Mouse (Mus musculus): Measurements from ENCODE around the gene Pcif1. TPM values are rescaled to one million over a fixed set of nuclear protein-coding genes. Genes with fewer than 3 reads are reported as not detected.
"Not testable (repeated sequence)": the region's sequence is repeated elsewhere in the genome, so short reads cannot be mapped to it uniquely, and the experiment has no call there.

Pcif1 gene
- 10 to 100 TPM; 40.5 to 62.8 (median 49.0) TPM for total RNA-seq (2022)

DNA sequence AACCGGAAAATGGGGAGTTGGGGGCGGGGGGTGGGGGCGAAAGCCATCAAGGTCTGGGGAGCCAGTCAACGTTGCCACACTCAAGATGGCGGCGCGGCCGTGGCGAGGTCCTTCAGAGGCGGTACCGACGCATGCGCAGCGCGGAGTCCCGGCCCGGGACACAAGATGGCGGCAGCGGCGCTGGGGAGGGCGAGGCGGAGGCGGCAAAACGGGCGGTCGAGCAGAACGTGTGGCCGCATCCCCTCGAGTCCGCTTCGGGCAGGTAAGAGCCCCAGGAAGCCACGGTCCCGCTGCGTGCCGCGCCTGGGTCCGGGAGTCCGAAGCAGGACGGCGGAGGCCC, at the start of gene Pcif1:
TSS of gene Pcif1 (plus strand) at position 77 of the 340 bp plus-strand sequence.
- peak; percentile 84 to 93 for DNase-seq (ENCODE audit: low spot score in 2 of 2)

DNA sequence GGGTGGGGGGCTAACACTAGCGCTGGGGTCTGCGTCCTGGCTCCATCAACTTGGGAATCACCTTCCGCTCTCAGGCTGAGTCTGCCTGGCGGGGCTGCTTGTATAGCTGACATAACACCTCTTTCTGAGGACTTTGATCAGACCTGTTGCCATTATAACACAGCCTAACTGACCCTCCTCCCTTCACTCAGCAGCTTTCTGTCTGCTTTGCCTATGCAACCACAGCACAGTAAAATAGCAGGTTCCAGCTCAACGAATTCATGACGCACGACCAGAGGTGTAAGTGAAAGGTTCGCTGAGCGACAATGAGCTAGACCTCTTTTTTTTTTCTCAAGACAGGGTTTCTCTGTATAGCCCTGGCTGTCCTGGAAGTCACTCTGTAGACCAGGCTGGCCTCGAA, 48.1 kb upstream of the Pcif1 start:
- no peak for DNase-seq (ENCODE audit: low spot score in 2 of 2)

DNA sequence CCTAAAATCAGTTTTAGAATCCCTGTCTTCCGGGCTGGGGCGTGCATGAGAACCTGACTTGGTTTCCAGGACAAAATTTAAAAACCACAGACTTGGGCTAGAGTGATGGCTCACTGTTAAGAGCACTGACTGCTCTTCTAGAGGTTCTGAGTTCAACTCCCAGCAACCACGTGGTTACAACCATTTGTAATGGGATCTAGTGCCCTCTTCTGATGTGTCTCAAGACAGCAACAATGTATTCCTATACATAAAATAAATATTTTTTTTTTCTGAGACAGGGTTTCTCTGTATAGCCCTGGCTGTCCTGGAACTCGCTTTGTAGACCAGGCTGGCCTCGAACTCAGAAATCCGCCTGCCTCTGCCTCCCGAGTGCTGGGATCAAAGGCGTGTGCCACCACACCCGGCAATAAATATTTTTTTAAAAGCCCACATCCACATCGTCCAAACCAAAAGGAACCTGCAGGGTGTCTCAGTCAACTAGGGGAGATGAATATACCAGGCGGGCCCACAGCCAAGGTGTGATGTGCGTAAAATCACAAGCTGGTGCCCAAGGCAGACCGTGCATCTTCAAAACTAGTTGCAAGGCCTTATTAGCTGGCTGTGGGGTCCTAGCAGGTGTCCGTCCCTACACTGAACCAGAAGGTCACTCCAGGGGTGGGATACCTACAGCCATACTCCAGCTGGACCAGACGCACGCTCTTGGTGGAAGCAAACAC, 46.9 kb upstream of the Pcif1 start:
- DNase-seq (ENCODE audit: low spot score in 2 of 2): no peak

DNA sequence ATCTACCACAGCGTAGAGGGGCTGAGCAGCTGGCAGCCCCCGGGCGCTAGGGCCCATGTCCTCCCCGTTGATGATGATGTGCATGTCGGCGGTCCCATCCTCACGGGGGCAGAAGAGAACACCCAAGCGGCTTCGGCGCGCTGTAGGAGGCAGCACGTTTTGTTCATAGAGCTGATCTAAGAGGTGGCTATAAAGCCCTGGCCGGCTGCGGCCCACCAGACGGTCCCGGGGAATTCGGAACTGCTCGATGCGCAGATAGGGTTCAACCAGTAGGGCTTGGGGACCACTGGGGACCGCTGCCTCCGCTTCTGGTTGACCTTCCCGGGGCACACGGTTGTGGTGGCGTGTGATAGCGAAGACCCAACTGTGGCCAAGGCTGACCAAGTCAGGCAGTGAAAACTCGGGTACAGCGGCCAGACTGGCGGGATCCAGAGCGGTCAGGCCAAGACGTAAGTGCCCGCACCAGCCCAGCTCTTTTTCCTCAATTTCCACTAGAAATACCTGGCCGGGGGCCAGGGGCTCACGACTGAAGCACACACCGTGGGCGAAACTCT, 46.3 kb upstream of the Pcif1 start, which contains the start of gene Ctsa:
TSS of gene Ctsa (plus strand) at position 126 of the 554 bp plus-strand sequence.
- peak; percentile 75 to 80 for DNase-seq (ENCODE audit: low spot score in 2 of 2)

DNA sequence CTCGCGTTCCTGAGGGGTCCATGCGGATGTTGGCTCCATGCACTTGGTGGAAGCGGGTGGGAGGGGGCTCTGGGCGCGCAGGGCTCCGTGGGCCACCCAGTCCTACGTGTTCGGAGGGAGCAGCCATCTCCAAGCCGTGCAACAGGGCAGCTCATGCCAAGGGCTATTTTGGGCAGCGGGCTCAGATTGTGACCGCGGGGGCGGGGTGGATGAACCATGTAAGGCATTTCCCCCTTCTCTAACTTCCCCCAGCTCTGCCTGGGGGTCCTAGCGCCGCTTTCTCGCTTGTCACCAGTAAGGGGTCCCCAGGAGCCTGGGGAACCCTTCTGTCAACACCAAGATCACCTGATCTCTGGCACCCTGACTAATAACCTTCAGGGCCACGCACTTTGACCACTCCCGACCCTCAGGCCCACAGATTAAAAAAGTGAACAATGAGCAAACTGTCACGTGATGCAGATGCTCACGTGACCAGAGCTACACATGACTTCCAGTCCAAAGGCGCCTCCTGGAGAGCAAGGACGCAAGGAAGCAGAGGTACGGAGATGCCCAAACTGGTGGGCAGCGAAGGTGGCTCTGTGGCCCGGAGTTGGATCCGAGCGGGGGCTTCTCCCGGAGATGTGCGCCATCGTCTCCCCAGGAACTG, 45.7 kb upstream of the Pcif1 start, which contains the start of gene Neurl2:
TSS of gene Neurl2 (minus strand) at position 143 of the 646 bp plus-strand sequence.
- peak; percentile 92 to 95 for DNase-seq (ENCODE audit: low spot score in 2 of 2)

DNA sequence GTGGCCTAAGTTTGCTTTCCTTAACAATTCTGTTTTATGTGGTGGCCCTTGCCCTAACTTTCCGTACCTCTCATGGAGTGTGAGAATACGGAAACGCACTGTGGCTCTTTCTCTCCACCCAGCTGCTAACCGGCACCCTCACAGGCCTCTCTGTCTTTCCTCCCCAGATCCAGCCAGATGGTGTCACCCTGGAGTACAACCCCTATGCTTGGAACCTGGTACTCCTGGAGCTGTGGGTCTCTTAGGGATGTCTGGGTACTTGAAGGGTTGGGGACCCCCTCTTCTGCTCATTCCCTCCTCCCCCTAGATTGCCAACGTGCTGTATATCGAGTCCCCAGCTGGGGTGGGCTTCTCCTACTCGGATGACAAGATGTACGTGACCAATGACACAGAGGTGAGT, 44.6 kb upstream of the Pcif1 start:
- DNase-seq (ENCODE audit: low spot score in 2 of 2): no peak

DNA sequence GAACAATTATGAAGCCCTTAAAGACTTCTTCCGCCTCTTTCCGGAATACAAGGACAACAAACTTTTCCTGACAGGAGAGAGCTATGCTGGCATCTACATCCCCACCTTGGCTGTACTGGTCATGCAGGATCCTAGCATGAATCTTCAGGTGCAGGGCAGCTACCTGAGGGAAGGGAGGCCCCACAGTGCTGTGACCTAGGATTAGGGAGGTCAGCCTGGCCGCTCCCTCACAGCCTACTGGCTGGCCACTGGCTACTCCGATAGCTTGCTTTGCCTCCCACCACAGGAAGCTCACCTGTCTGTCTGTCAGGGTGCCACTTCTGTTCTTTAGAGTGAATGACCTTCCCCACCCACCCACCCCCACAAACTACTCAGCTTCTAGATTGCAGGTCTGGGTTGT, 43.9 kb upstream of the Pcif1 start:
- DNase-seq (ENCODE audit: low spot score in 2 of 2): no peak

DNA sequence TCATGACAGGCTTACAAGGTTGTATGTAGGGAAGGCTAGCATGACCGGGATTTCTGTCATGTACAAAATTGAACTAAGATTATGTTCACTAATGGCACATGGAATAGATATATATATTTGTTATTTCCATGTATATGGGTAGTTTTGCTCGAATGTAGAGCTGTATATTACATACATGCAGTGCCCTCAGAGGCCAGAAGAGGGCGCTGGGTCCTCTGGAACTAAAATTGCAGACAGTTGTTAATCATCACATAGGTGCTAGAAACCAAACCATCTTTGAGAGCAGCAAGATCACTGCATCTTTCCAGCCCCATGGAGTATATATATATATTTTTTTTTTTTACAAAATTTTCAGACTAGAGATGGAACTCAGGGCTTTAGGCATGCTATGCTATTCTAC, 33.3 kb upstream of the Pcif1 start:
- no peak for DNase-seq (ENCODE audit: low spot score in 2 of 2)

DNA sequence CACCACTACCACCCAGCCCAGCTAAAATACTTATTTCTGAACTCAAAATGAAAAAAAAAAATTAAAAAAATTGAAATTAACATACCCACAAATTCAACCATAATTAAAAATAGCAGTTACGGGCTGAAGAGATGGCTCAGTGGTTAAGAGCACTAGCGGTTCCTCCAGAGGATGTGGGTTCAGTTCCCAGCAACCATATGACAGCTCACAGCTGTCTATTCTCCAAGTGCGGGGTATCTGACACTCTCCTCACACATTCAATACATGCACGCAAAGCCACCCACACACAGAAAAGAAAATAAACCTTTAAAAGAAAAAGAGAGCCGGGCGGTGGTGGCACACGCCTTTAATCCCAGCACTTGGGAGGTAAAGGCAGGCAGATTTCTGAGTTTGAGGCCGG, 29.0 kb upstream of the Pcif1 start:
- no peak for DNase-seq (ENCODE audit: low spot score in 2 of 2)

DNA sequence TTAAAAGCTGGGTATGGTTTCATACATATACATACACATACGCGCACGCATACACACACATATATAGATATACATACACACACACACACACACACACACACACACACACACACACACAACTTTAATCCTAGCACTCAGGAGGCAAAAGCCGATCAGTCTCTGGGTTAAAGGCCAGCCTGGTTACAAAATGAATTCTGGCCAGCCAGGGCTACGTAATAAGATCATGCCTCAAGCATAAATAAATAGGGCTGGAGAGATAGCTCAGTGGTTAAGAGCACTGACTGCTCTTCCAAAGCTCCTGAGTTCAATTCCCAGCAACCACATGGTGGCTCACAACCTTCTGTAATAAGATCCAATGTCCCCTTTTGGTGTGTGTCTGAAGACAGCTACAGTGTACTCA, 23.5 kb upstream of the Pcif1 start:
- DNase-seq (ENCODE audit: low spot score in 2 of 2): not testable (repeated sequence)

DNA sequence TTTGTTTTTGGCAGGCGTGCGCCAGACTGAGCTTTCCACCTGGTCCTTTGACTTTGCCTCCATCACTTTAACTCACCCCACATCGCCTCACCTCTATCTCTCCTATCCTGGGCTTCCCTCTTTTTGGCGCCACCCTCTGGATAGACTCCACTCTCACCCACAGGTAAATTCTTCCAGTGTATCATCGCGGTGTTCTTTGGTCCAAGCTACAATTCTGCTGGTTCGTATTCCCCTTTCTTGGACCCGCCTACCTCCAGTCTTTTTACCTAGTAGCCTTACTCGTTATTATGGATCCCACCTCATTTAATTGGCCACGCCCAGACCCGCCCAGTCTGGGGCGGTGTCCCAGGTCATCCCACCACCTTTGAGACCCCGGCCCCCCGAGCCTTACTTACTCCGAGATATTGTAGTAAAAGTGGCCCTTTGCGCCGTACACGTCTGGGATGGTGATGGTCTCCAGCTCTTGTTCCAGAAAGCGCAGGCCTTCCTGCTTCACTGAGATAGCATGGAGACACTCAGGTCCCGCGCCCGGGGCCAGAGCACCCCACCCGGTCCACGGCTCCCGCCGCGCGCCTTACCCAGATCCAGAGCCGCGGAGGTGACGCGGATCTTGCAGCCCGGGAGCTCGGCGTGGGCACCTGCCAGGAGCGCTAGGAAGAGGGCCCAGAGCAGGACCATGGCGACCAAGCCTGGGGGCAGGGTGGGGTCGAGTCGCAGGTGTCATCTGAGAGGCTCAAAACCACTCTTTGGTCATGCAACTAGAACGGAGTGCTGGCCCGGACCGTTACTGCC, 22.6 kb upstream of the Pcif1 start:
- DNase-seq (ENCODE audit: low spot score in 2 of 2): no peak

DNA sequence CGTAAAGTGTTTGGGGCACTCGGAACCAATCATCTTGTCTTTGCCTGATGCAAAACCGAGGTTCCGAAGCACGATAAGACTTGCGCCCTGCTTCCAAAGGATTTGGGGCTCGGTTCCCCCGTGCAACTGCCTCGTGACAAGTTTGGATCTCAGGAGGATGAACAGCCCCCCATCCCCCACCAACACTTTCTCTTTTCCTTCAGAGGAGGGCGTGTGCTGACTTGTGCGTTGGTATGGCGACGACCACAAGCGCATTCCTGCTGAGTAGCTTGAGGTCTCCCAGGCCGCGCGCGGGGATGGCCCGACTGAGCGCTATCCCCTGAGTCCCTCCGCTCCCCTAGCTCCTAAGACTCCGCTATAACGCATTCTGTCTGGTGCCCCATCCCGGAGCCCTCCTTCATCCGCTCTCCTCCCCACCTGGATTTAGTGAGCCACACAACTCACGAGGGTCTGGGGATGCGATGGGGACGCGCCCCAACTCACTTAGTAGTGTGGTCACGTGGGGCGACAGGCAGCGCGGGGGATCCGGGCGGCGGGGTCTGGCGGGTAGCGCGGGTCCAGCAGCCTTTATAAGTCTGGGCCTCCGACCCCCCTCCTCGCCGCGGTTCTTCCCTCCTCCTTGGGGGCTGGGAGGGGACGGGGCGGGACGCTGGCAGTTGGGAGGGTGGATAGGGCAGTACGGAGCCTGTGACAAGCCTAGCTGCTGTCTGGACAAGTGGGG, 21.8 kb upstream of the Pcif1 start, which contains the start of gene Pltp:
TSS of gene Pltp (minus strand) at position 611 of the 721 bp plus-strand sequence.
- no peak for DNase-seq (ENCODE audit: low spot score in 2 of 2)

DNA sequence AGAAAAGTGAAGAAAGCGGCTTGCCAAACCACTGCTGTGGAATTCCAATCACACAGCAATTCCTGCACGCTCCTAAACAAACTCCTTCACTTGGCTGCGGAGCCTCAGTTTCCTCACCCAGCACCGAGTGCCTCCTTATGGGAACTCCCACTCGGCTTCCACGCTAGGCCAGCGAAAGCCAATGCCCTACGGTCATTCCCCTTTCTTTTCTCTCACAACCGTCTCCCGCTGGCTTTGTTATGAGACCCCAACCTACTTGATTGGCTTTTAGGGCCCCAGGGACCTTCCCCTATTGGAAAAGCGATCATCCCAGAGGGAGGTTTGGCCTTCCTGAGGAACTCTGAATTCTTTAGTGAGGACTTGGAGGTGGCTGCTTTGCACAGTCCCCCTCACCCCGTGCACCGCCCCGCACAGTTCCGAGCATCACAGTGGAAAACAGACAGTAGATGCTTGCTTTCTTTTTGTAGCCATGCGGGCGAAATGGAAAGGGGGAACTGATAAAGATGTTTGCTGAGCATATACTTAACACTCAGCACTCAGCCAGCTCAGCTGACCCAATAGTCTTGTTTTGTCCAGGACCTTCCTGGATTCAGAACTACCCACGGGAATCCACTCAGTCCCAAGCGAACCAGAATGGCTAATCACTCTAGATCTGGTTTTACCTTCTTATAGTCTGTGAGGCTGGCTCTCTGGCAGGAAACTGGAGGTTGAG, 21.1 kb upstream of the Pcif1 start:
- no peak for DNase-seq (ENCODE audit: low spot score in 2 of 2)

DNA sequence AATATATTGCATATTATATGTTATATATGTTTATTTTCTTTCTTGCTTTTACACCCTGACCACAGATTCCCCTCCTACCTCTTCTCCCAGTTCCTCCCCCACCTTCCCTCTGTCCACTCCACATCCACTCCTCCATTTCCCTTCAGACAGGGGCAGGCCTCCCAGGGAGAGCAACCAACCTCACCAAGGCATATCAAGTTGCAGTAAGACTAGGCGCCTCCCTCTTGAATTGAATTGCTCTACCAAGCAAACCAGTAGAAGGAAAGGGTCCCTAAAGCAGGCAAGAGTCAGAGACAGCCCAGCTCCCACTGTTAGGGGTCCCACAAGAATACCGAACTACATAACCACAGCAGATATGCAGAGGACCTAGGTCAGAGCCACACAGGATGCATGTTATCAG, 19.9 kb upstream of the Pcif1 start:
- DNase-seq (ENCODE audit: low spot score in 2 of 2): no peak

DNA sequence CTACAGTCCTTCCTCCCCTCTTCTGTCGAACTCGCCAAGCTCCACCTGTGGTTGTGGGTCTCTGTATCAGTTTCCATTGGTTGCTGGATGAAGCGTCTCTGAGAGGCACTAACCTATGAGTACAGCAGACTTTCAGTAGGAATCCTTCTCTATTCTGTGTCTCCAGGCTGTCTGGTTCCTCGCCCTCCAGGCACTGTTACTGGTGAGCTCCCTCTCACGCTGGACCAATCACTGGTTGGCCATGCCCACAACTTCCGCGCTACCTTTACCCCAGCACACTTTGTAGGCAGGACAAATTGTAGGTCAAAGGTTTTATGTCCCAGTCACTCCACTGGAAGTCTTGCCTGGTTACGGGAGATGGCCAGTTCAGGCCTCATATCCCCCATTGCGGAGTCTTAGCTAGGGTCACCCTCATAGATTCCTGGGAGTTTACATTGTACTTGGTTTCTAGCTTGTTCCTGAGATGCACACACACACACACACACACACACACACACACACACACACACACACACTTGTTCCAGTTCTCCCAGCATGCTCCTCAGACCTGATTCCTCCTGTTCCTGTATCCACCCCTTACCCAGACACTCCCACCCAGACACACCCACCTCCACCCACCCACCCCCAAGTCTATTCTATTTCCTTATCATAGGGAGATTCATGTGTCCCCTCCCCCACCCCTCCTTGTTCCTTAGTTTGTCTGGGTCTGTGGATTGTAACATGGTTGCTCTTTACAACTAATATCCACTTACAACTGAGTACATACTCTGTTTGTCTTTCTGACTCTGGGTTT, 19.3 kb upstream of the Pcif1 start:
- DNase-seq (ENCODE audit: low spot score in 2 of 2): no peak

DNA sequence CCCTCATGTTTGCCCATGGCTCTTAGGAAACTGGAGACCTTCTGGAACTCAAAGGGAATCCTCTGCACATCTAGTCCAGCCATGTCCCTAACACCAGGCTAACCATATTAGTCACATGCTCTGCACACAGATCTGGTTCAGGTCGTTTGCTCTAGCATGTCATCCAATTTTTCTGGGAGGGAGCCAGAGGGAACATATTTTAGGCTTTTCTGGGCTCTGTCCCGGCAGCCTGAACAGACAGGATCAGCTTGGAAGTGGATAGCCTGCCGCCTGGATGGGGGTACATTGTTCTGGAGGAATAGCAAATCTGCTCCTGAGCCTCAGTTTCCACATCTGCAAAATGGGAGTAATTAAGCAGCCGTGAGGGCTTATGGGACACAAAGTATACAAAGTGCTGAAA, 18.0 kb upstream of the Pcif1 start:
- no peak for DNase-seq (ENCODE audit: low spot score in 2 of 2)

DNA sequence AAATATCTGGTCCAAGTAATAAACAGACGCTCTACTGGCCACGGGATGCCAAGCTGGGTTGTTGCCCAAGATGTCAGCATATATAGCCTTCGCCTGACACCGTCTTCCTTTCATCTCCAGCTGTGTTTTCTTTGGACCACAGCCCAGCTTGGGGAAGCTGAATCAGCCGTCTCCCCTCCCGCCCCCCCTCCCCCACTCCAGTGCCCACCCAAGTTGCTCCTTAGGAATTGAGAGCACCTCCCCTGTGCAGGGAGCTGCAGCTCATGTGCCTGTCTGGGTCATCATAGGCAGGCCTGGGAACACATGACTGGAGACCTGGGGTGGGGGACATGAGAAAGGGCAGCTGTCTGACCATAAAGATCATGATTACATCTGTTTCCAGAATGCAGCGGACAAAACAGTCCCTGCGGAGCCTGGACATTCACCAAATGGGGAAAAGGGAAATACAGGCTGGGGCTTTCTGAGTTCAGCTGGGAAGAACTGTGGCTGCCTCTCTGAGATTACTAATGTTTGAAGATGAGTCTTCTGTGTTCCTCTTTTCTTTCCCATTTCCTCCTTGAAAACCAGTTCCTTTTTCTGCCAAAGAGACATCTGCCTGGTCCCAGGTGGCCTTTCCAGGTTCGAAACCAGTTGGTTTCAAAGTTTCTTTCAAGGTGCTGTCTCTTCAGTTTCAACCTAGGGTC, 16.8 kb upstream of the Pcif1 start:
- DNase-seq (ENCODE audit: low spot score in 2 of 2): no peak

DNA sequence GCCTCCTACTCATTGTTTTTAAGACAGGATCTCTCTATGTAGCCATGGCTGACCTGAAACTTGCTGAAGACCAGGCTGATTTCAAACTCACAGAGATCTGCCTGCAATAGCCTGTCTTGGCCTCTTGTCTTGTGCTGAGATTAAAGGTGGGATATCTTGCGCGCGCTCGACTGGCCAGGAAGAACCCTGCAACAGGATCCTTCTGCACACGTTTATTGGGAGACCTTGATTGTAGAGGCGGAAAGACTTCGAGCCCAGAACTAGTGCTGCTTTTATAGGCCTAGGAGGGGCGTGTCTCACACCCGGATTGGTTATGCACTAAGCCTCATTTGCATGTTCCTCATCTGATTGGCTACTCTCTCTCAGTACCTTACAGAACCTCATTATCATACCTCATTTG, 15.7 kb upstream of the Pcif1 start:
- DNase-seq (ENCODE audit: low spot score in 2 of 2): not testable (repeated sequence)

DNA sequence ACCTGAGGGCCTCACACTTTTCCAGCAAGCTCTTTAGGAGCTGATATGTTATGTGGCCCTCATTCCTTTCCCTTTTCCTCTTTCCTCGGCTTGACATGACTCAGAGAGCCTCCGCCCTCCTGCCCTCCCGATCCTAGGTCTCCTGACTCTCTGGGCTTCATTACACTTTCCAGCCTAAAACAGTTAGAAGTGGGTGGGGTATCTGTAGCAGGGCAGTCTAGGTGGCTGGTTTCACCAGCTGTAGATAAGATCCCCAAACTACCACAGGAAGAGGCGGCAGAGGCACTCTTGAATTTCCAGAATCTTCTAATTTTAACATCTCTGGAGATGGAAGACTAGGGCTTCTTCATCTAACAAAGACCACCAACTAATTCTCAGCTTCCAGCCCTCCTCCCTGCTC, 14.5 kb upstream of the Pcif1 start:
- DNase-seq (ENCODE audit: low spot score in 2 of 2): no peak
